Mouse (Mus musculus) CH12.LX (cell line): ENCODE data around the gene Pigl. TPM values are rescaled to one million over a fixed set of nuclear protein-coding genes. Genes with fewer than 3 reads are reported as not detected.

Source experiments
- DNase-seq: peaks from one replicate; pipeline ENCODE4 v3.0.0-alpha.2; 2013; ENCODE audit errors: extremely low read depth
- H3K27ac ChIP-seq: 2 replicates; pipeline ENCODE4 v1.5.1; 2012; ENCODE audit warnings: low read depth, mild to moderate bottlenecking, control low read depth, moderate library complexity; ENCODE audit not compliant: insufficient read depth
- H3K27me3 ChIP-seq: replicated peaks from 2 replicates; pipeline ENCODE3; 2012; ENCODE audit warnings: inconsistent platforms
- H3K36me3 ChIP-seq, 2 experiments: replicated peaks in 1 of 2; 2 replicates each; pipeline versions ENCODE3 to v1.6.1; 2012; ENCODE audit warnings: inconsistent platforms in 1 of 2, low read length in 1 of 2, mild to moderate bottlenecking in 1 of 2, mixed read lengths in 1 of 2, moderate library complexity in 1 of 2; ENCODE audit not compliant: control insufficient read depth in 1 of 2, insufficient read depth in 1 of 2
- H3K4me1 ChIP-seq, 2 experiments: 2 replicates each; pipeline ENCODE4 v1.6.1; 2012; ENCODE audit warnings: inconsistent platforms in 1 of 2, moderate library complexity in 1 of 2; ENCODE audit not compliant: insufficient read depth in 2 of 2, control insufficient read depth in 1 of 2
- H3K4me2 ChIP-seq: 2 replicates; pipeline ENCODE4 v1.6.1; 2012; ENCODE audit warnings: low read depth, mild to moderate bottlenecking, control low read depth; ENCODE audit not compliant: poor library complexity, insufficient read depth, severe bottlenecking
- H3K4me3 ChIP-seq, 3 experiments: fragments of 150-350 bp in 1 of 3; sonication (generic) in 1 of 3; replicated peaks in 1 of 3; 2 replicates each; pipeline versions ENCODE3 to v1.5.1; 2011 to 2012; ENCODE audit warnings: low read depth in 2 of 3, low read length in 2 of 3, mild to moderate bottlenecking in 2 of 3, moderate library complexity in 2 of 3, control low read depth in 1 of 3, improper control_type of control experiment in 1 of 3, inconsistent platforms in 1 of 3, mixed read lengths in 1 of 3; ENCODE audit not compliant: poor library complexity in 1 of 3
- H3K79me2 ChIP-seq: replicated peaks from 2 replicates; pipeline ENCODE4 v1.6.1; 2012; ENCODE audit warnings: mild to moderate bottlenecking, moderate library complexity; ENCODE audit not compliant: control insufficient read depth, poor library complexity, insufficient read depth, severe bottlenecking; ENCODE audit errors: extremely low read depth
- H3K9ac ChIP-seq: 2 replicates; pipeline ENCODE4 v1.6.1; 2012; ENCODE audit warnings: low read depth, mild to moderate bottlenecking, control low read depth, moderate library complexity; ENCODE audit not compliant: insufficient read depth
- H3K9me3 ChIP-seq: replicated peaks from 2 replicates; pipeline ENCODE3; 2012; ENCODE audit warnings: low read length, inconsistent platforms, mixed read lengths
- BHLHE40 ChIP-seq: IDR thresholded peaks from 2 replicates; pipeline ENCODE4 v1.6.1; 2011; ENCODE audit warnings: mild to moderate bottlenecking, low read depth, low read length, improper control_type of control experiment
- CHD1 ChIP-seq: IDR thresholded peaks from 2 replicates; pipeline ENCODE4 v1.6.1; 2012; ENCODE audit warnings: low read depth, low read length, improper control_type of control experiment, inconsistent platforms
- CHD2 ChIP-seq: IDR thresholded peaks from 2 replicates; pipeline ENCODE4 v1.6.1; 2011; ENCODE audit warnings: low read length, improper control_type of control experiment
- E2F4 ChIP-seq: IDR thresholded peaks from 2 replicates; pipeline ENCODE4 v1.6.1; 2011; ENCODE audit warnings: low read depth, low read length, improper control_type of control experiment; ENCODE audit not compliant: insufficient replicate concordance
- ELF1 ChIP-seq: IDR thresholded peaks from 2 replicates; pipeline ENCODE4 v1.6.1; 2014; ENCODE audit warnings: low read depth, mild to moderate bottlenecking, inconsistent platforms, low read length, improper control_type of control experiment
- ETS1 ChIP-seq: conservative IDR thresholded peaks from 2 replicates; pipeline ENCODE4 v1.6.1; 2012; ENCODE audit warnings: low read depth, mild to moderate bottlenecking, inconsistent platforms, low read length, improper control_type of control experiment, moderate library complexity
- JUN ChIP-seq: IDR thresholded peaks from 2 replicates; pipeline ENCODE4 v1.6.1; 2011; ENCODE audit warnings: low read depth, mild to moderate bottlenecking, low read length, improper control_type of control experiment, moderate library complexity; ENCODE audit not compliant: insufficient read depth
- MAFK ChIP-seq: IDR thresholded peaks from 2 replicates; pipeline ENCODE4 v1.6.1; 2011; ENCODE audit warnings: low read length, improper control_type of control experiment; ENCODE audit not compliant: insufficient replicate concordance
- MEF2A ChIP-seq: IDR thresholded peaks from 2 replicates; pipeline ENCODE4 v1.6.1; 2014; ENCODE audit warnings: low read depth, mild to moderate bottlenecking, inconsistent platforms, low read length, improper control_type of control experiment, borderline replicate concordance
- MXI1 ChIP-seq: IDR thresholded peaks from 2 replicates; pipeline ENCODE4 v1.6.1; 2011; ENCODE audit warnings: mild to moderate bottlenecking, low read depth, low read length, improper control_type of control experiment
- MYC ChIP-seq: IDR thresholded peaks from 2 replicates; pipeline ENCODE4 v1.6.1; 2011; ENCODE audit warnings: low read depth, mild to moderate bottlenecking, improper control_type of control experiment, low read length
- NELFE ChIP-seq: IDR thresholded peaks from 2 replicates; pipeline ENCODE4 v1.6.1; 2011; ENCODE audit warnings: low read depth, low read length, improper control_type of control experiment
- NRF1 ChIP-seq: IDR thresholded peaks from 2 replicates; pipeline ENCODE4 v1.6.1; 2014; ENCODE audit warnings: low read depth, mild to moderate bottlenecking, inconsistent platforms, low read length, improper control_type of control experiment, moderate library complexity
- POLR2A ChIP-seq: IDR thresholded peaks from 2 replicates; pipeline ENCODE4 v1.6.1; 2011; ENCODE audit warnings: low read depth, mild to moderate bottlenecking, improper control_type of control experiment, low read length
- POLR2AphosphoS2 ChIP-seq: IDR thresholded peaks from 2 replicates; pipeline ENCODE4 v1.6.1; 2011; ENCODE audit warnings: low read depth, low read length, improper control_type of control experiment
- SIN3A ChIP-seq: IDR thresholded peaks from 2 replicates; pipeline ENCODE4 v1.6.1; 2012; ENCODE audit warnings: low read length, improper control_type of control experiment, inconsistent platforms
- TCF12 ChIP-seq: IDR thresholded peaks from 2 replicates; pipeline ENCODE4 v1.6.1; 2014; ENCODE audit warnings: low read depth, mild to moderate bottlenecking, inconsistent platforms, low read length, improper control_type of control experiment
- UBTF ChIP-seq: IDR thresholded peaks from 2 replicates; pipeline ENCODE4 v1.6.1; 2012; ENCODE audit warnings: low read depth, mild to moderate bottlenecking, inconsistent platforms, low read length, improper control_type of control experiment, moderate library complexity
- USF2 ChIP-seq: conservative IDR thresholded peaks from 2 replicates; pipeline ENCODE4 v1.6.1; 2011; ENCODE audit warnings: low read depth, low read length, improper control_type of control experiment
- ZMIZ1 ChIP-seq: IDR thresholded peaks from 2 replicates; pipeline ENCODE4 v1.6.1; 2012; ENCODE audit warnings: low read depth, mild to moderate bottlenecking, inconsistent platforms, low read length, improper control_type of control experiment
- dilution Hi-C: fragments of 300-500 bp; cut with MboI; formaldehyde crosslinking; loops from 2 replicates; pipeline ENCODE4 v1.14.3; 2020; ENCODE audit warnings: low sequenced_read_pairs; ENCODE audit not compliant: extremely low pct_unique_long_range_greater_than_20kb, extremely low pct_ligation_motif_present
- in situ Hi-C: fragments of 300-500 bp; cut with MboI; formaldehyde crosslinking; loops from 3 replicates; pipeline ENCODE4 v1.14.3; 2019; ENCODE audit warnings: low sequenced_read_pairs, low pct_ligation_motif_present, low pct_unique_long_range_greater_than_20kb, mixed read lengths
- polyA plus RNA-seq: library from polyadenylated mRNA; unstranded; fragments of >175 nt; gene quantifications from 2 replicates; pipeline ENCODE4 v1.2.1, GENCODE M21; 2012; ENCODE audit warnings: low read depth; ENCODE audit not compliant: insufficient read length
- total RNA-seq, 2 experiments: library from RNA; depleted of rRNA; stranded (reverse); fragments of 300-350 nt in 1 of 2; fragments of >200 nt in 1 of 2; gene quantifications; 2 replicates each; pipeline ENCODE4 v1.2.3; 2012 to 2014

Gene Pigl
- total and polyA plus RNA-seq, 3 experiments: 4.4 to 9.1 (median 5.6) TPM

DNA sequence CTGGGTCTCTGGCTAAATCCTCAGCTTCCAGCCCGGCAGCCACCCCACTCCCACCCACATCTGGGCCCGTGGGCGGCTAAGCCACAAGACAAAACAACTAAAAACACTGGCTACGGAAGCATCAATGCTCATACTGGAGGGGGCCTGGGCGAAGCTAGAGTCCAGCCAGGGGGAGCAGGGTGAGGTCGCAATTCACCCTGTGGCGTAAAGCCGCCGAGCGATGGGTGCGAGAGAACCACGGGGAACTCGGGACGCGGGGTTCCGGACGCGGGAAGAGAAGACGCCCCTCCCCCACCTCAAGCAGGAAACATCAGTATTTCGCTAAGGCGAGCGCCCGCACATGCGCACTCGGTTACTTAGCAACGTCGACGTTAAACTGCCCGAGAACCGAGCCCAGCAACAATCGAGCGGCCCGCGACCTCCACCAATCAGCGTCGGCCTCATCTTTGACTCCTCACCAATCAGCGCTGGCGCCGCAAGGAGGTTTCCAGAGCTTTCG, 92.5 kb downstream of the Pigl start, which contains the start of gene Ubb:
Ubb (plus strand) TSS at position 445 of the 499 bp plus-strand sequence.
- Histone ChIP-seq H3K4me2 (peak within 1 kb of the TSS; percentile 55), H3K9me3 (no peaks in the 10 kb centered on the region), H3K36me3 (peaks cover 18 to 30% of the 10 kb centered on the region in 2 experiments), H3K27ac (peak within 1 kb of the TSS; percentile 84), H3K27me3 (no peaks in the 10 kb centered on the region), H3K9ac (peak within 1 kb of the TSS; percentile 99), H3K4me1 (peaks cover 5 to 35% of the 10 kb centered on the region in 2 experiments), H3K79me2 (peaks cover 31% of the 10 kb centered on the region), H3K4me3 (peak within 1 kb of the TSS; percentile 76 to 90 (median 77))
- TF ChIP-seq E2F4 (peak; percentile 92; the same call in 1 of the 2 replicates), NRF1 (peak; percentile 98), MXI1 (peak; percentile 92), CHD2 (peak; percentile 54; the same call in 1 of the 2 replicates), POLR2A (peak; percentile 41; the same call in 1 of the 2 replicates), ZMIZ1 (peak; percentile 60; the same call in 1 of the 2 replicates), JUN (no peak), ETS1 (0 out of 2 replicates have a peak, but pooled peaks have one; percentile 28), BHLHE40 (peak; percentile 54), SIN3A (peak; percentile 83; the same call in 1 of the 2 replicates), UBTF (0 out of 2 replicates have a peak, but pooled peaks have one; percentile 65), USF2 (no peak), CHD1 (no peak), MYC (peak; percentile 70), MEF2A (peak; percentile 33; the same call in 1 of the 2 replicates), ELF1 (peak; percentile 86), MAFK (no peak), POLR2AphosphoS2 (peak; percentile 86; the same call in 1 of the 2 replicates), TCF12 (0 out of 2 replicates have a peak, but pooled peaks have one; percentile 72), NELFE (peak; percentile 70; the same call in 1 of the 2 replicates)
- dilution Hi-C loops: no loop called here
- in situ Hi-C loops: no loop called here
- peak; percentile 100 for DNase-seq
